Mouse (Mus musculus): Measurements from ENCODE around the gene Wnt9b.

- no peak for TF ChIP-seq POLR2A (IDR thresholded peaks at IDR 0.05; ENCODE audit: borderline replicate concordance, low read depth, low read length)
- no peak for TF ChIP-seq CTCF (IDR thresholded peaks at IDR 0.05; ENCODE audit: low read depth, low read length)
Observed at GRCm38 (mm10) chr11:103716971-103717370, 32.6 kb downstream of the Wnt9b start.

Measured in bone marrow macrophage, adult 2 months (primary cell).